Mouse (Mus musculus) bone marrow macrophage, adult 2 months (primary cell): ENCODE data around the gene Ubxn11. TPM values are rescaled to one million over a fixed set of nuclear protein-coding genes. Genes with fewer than 3 reads are reported as not detected.
A peak's percentile ranks its signal among the peaks of the same experiment; 100 is the strongest.

Experiments
- H3K27ac ChIP-seq: 2 replicates; pipeline ENCODE4 v1.5.1; 2012; ENCODE audit warnings: low read depth, low read length; ENCODE audit not compliant: insufficient read depth
- H3K4me1 ChIP-seq: 2 replicates; pipeline ENCODE4 v1.6.1; 2012; ENCODE audit warnings: low read length; ENCODE audit not compliant: control insufficient read depth, insufficient read depth
- H3K4me3 ChIP-seq: 2 replicates; pipeline ENCODE4 v1.5.1; 2012; ENCODE audit warnings: mild to moderate bottlenecking, low read length, moderate library complexity; ENCODE audit not compliant: insufficient read depth
- CTCF ChIP-seq: IDR thresholded peaks from 2 replicates; pipeline ENCODE4 v1.5.1; 2012; ENCODE audit warnings: low read depth, mild to moderate bottlenecking, low read length, moderate library complexity
- POLR2A ChIP-seq: IDR thresholded peaks from 2 replicates; pipeline ENCODE4 v1.6.1; 2012; ENCODE audit warnings: mild to moderate bottlenecking, low read depth, low read length, borderline replicate concordance
- polyA plus RNA-seq: library from polyadenylated mRNA; stranded (reverse); fragments of >200 nt; gene quantifications from 2 replicates; pipeline ENCODE4 v1.2.4, GENCODE M21; 2012; ENCODE audit not compliant: missing spikeins, insufficient read depth, insufficient read length

Gene Ubxn11
- polyA plus RNA-seq, 1 experiment, result 5.8 TPM

- no peak overlapping the region for H3K4me3 ChIP-seq
- H3K27ac ChIP-seq, result no peak overlapping the region
- no peaks in the 10 kb centered on the region for H3K4me1 ChIP-seq
- TF ChIP-seq CTCF (no peak), POLR2A (no peak)
These were observed 35.0 kb upstream of the Ubxn11 start for GRCm38 (mm10) chr4:134067383-134067782.

DNA sequence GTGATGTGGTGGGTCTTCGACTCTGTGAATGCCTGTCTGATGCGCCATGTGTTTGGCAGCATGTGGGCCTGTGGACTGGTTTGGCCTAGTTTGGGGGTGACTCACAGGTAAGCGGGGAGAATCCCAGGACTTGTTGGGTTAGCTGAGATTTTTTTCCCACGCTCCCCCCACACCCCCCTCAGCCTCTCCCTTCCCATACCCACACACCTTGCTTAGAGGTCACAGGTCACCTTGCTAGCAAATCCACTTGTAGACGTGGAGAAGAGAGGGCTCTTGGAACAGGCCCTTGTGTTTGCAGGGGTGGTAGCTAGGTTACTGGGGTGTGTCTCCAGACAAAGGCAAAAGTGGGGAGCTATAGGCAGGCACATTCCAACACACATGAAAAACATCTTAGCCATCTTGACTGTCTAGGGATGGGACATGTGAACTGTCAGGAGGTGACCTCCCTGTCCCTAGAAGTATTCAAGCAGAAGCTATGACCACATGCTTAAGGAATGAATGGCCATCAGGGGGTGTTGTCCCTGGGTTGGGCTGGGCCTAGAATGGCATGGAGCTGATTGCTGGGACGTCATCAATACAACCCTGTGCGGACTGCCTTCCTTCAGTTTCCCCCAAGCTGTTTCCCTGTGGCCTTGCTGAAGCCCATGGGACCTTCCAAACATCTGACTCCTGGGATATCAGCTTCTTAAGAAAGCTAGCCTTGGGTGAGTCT lies 34.4 kb upstream of the Ubxn11 start:
- TF ChIP-seq POLR2A, result no peak
- no peak for TF ChIP-seq CTCF
- no peak overlapping the region for H3K4me3 ChIP-seq
- H3K27ac ChIP-seq, result no peak overlapping the region
- H3K4me1 ChIP-seq, result no peaks in the 10 kb centered on the region

GRCm38 (mm10) chr4:134068793-134069580 lies 33.4 kb upstream of the Ubxn11 start:
- Histone ChIP-seq H3K27ac (no peak overlapping the region), H3K4me3 (no peak overlapping the region), H3K4me1 (no peaks in the 10 kb centered on the region)
- no peak for TF ChIP-seq CTCF
- TF ChIP-seq POLR2A, result no peak

GRCm38 (mm10) chr4:134078694-134079093 lies 23.7 kb upstream of the Ubxn11 start:
- Histone ChIP-seq H3K27ac (no peak overlapping the region), H3K4me1 (peaks cover 4% of the 10 kb centered on the region; the same call in 1 of the 2 replicates), H3K4me3 (no peak overlapping the region)
- TF ChIP-seq POLR2A, result no peak
- no peak; the same call in 1 of the 2 replicates for TF ChIP-seq CTCF

- no peak overlapping the region for H3K27ac ChIP-seq
- TF ChIP-seq CTCF (no peak), POLR2A (no peak)
- no peak overlapping the region for H3K4me3 ChIP-seq
- H3K4me1 ChIP-seq, result peaks cover 4% of the 10 kb centered on the region; the same call in 1 of the 2 replicates
These were observed 21.7 kb upstream of the Ubxn11 start for GRCm38 (mm10) chr4:134080674-134081073.

GRCm38 (mm10) chr4:134081730-134082386 lies 20.5 kb upstream of the Ubxn11 start:
- Histone ChIP-seq H3K4me1 (peaks cover 4% of the 10 kb centered on the region; the same call in 1 of the 2 replicates), H3K4me3 (peak overlapping the region; percentile 65), H3K27ac (no peak overlapping the region)
- TF ChIP-seq CTCF (no peak), POLR2A (no peak)

GRCm38 (mm10) chr4:134082460-134082859 lies 19.9 kb upstream of the Ubxn11 start:
- no peak overlapping the region for H3K27ac ChIP-seq
- TF ChIP-seq CTCF, result no peak
- no peak for TF ChIP-seq POLR2A
- H3K4me3 ChIP-seq, result peak overlapping the region; percentile 65
- peaks cover 4% of the 10 kb centered on the region; the same call in 1 of the 2 replicates for H3K4me1 ChIP-seq

- TF ChIP-seq POLR2A, result no peak
- no peak for TF ChIP-seq CTCF
- Histone ChIP-seq H3K4me1 (peaks cover 6% of the 10 kb centered on the region), H3K27ac (no peak overlapping the region), H3K4me3 (no peak overlapping the region)
These were observed 17.4 kb upstream of the Ubxn11 start for GRCm38 (mm10) chr4:134084999-134085398.

- Histone ChIP-seq H3K4me3 (no peak overlapping the region), H3K27ac (no peak overlapping the region), H3K4me1 (peaks cover 7% of the 10 kb centered on the region)
- TF ChIP-seq CTCF, result no peak
- TF ChIP-seq POLR2A, result no peak
These were observed 15.0 kb upstream of the Ubxn11 start for GRCm38 (mm10) chr4:134087412-134087811.
